Mouse (Mus musculus) liver, embryonic 11.5 days (tissue): ENCODE results near the gene Vmn1r167. TPM values are rescaled to one million over a fixed set of nuclear protein-coding genes. Genes with fewer than 3 reads are reported as not detected.
"Not testable (repeated sequence)": the region's sequence is repeated elsewhere in the genome, so short reads cannot be mapped to it uniquely, and the experiment has no call there.

Experiments
- ATAC-seq: fragments of 200-750 bp; cut with Nextera tagmentation; replicated peaks from 2 replicates; pipeline ENCODE4 v1.8.0; 2017; ENCODE audit warnings: moderate number of reproducible peaks, mild to moderate bottlenecking, moderate TSS enrichment, moderate library complexity; ENCODE audit not compliant: low FRiP score
- DNase-seq: peaks from one replicate; pipeline ENCODE4 v3.0.0-alpha.2; 2017; ENCODE audit warnings: low spot score
- H3K27ac ChIP-seq: fragments of 300-500 bp; sonication (generic); 2 replicates; pipeline ENCODE4 v1.5.1; 2014; ENCODE audit warnings: mild to moderate bottlenecking, low read depth, low read length, control low read depth
- H3K27me3 ChIP-seq: fragments of 300-500 bp; sonication (generic); replicated peaks from 2 replicates; pipeline ENCODE4 v1.6.1; 2014; ENCODE audit warnings: low read length, mixed read lengths; ENCODE audit not compliant: control insufficient read depth, insufficient read depth
- H3K36me3 ChIP-seq: fragments of 300-500 bp; sonication (generic); 2 replicates; pipeline ENCODE4 v1.6.1; 2014; ENCODE audit warnings: mild to moderate bottlenecking, low read length, moderate library complexity, mixed read lengths; ENCODE audit not compliant: control insufficient read depth, insufficient read depth
- H3K4me1 ChIP-seq: fragments of 300-500 bp; sonication (generic); replicated peaks from 2 replicates; pipeline ENCODE4 v1.6.1; 2014; ENCODE audit warnings: low read length, mixed read lengths; ENCODE audit not compliant: control insufficient read depth, insufficient read depth
- H3K4me2 ChIP-seq: fragments of 300-500 bp; sonication (generic); 2 replicates; pipeline ENCODE4 v1.6.1; 2014; ENCODE audit warnings: mild to moderate bottlenecking, control low read depth, moderate library complexity
- H3K4me3 ChIP-seq: fragments of 300-500 bp; sonication (generic); 2 replicates; pipeline ENCODE4 v1.5.1; 2014; ENCODE audit warnings: low read depth, low read length, control low read depth
- H3K9ac ChIP-seq: fragments of 300-500 bp; sonication (generic); 2 replicates; pipeline ENCODE4 v1.6.1; 2014; ENCODE audit warnings: low read depth, low read length, control low read depth
- H3K9me3 ChIP-seq: fragments of 300-500 bp; sonication (generic); 2 replicates; pipeline ENCODE4 v1.6.1; 2016; ENCODE audit warnings: low read length, inconsistent platforms, mixed read lengths; ENCODE audit not compliant: control insufficient read depth
- WGBS: fragments of 180-500 bp; shearing (Covaris S2); extraction: QIAGEN DNeasy Blood & Tissue Kit; methylation state at CpG from one replicate; pipeline ENCODE4 v1.1.7; 2014; 5-methylcytosine and 5-hydroxymethylcytosine counted together
- polyA plus RNA-seq: library from polyadenylated mRNA; unstranded; fragments of >200 nt; fragmentation: Nextera tagmentation; extraction: Ambion mirVana; gene quantifications from 2 replicates; pipeline ENCODE4 v1.2.1, GENCODE M21; 2014

The Vmn1r167 gene
- polyA plus RNA-seq, result not detected in 2 replicates

GRCm38 (mm10) chr7:23507106-23507505 lies at the start of gene Vmn1r167:
TSS of gene Vmn1r167 (minus strand) at chr7:23507206.
- not testable (repeated sequence) for H3K4me1 ChIP-seq, H3K27me3 ChIP-seq, DNase-seq, ATAC-seq, H3K36me3 ChIP-seq, H3K9ac ChIP-seq, H3K4me3 ChIP-seq, H3K9me3 ChIP-seq, H3K4me2 ChIP-seq, H3K27ac ChIP-seq
- 79% methylated on average over 2 of the region's 2 CpGs for WGBS

- not testable (repeated sequence) for DNase-seq, H3K4me3 ChIP-seq, H3K27ac ChIP-seq, H3K9ac ChIP-seq, ATAC-seq, H3K4me1 ChIP-seq, H3K27me3 ChIP-seq, H3K9me3 ChIP-seq, H3K36me3 ChIP-seq, H3K4me2 ChIP-seq
- whole genome bisulfite sequencing, result no CpG with 5 or more reads among the region's 1 CpGs
These were observed 32.4 kb upstream of the Vmn1r167 start, which contains the start of gene Vmn1r168 for GRCm38 (mm10) chr7:23539432-23539831. TSS of gene Vmn1r168 (plus strand) at chr7:23539732.

GRCm38 (mm10) chr7:23472886-23473285 lies 34.1 kb downstream of the Vmn1r167 start:
- H3K4me1 ChIP-seq, H3K27ac ChIP-seq, H3K4me3 ChIP-seq, H3K9me3 ChIP-seq, ATAC-seq, H3K36me3 ChIP-seq, H3K9ac ChIP-seq, H3K27me3 ChIP-seq, DNase-seq, H3K4me2 ChIP-seq: not testable (repeated sequence)
- WGBS, result 53% methylated on average over 2 of the region's 2 CpGs

GRCm38 (mm10) chr7:23470832-23471231 lies 36.2 kb downstream of the Vmn1r167 start:
- H3K27ac ChIP-seq, H3K9ac ChIP-seq, H3K36me3 ChIP-seq, H3K4me3 ChIP-seq, H3K9me3 ChIP-seq, H3K4me1 ChIP-seq, H3K4me2 ChIP-seq, DNase-seq, H3K27me3 ChIP-seq, ATAC-seq: not testable (repeated sequence)
- WGBS, result 62% methylated on average over 3 of the region's 3 CpGs

GRCm38 (mm10) chr7:23470201-23470600 lies 36.8 kb downstream of the Vmn1r167 start:
- DNase-seq, H3K27me3 ChIP-seq, H3K27ac ChIP-seq, H3K4me1 ChIP-seq, H3K9ac ChIP-seq, H3K9me3 ChIP-seq, H3K4me2 ChIP-seq, H3K36me3 ChIP-seq, ATAC-seq, H3K4me3 ChIP-seq: not testable (repeated sequence)
- 65% methylated on average over 3 of the region's 3 CpGs for WGBS

Other genes starting within 250 kb of the Vmn1r167 start
- not detected in 2 replicates for gene Gm6902, start 228.3 kb downstream of the Vmn1r167 start, polyA plus RNA-seq
- gene Nlrp4e, start 206.0 kb downstream of the Vmn1r167 start, polyA plus RNA-seq, result not detected in 2 replicates
- gene Nlrp5, start 121.3 kb downstream of the Vmn1r167 start, polyA plus RNA-seq, result not detected in 2 replicates
- not detected in 2 replicates for gene Vmn1r168, start 32.5 kb upstream of the Vmn1r167 start, polyA plus RNA-seq
- gene Vmn1r169, start 68.3 kb upstream of the Vmn1r167 start, polyA plus RNA-seq, result not detected in 2 replicates
- not detected in 2 replicates for gene Vmn1r170, start 99.0 kb upstream of the Vmn1r167 start, polyA plus RNA-seq
- not detected in 2 replicates for gene Vmn1r171, start 123.5 kb upstream of the Vmn1r167 start, polyA plus RNA-seq
- gene Vmn1r172, start 151.1 kb upstream of the Vmn1r167 start, polyA plus RNA-seq, result not detected in 2 replicates
- not detected in 2 replicates for gene Vmn1r173, start 193.5 kb upstream of the Vmn1r167 start, polyA plus RNA-seq
- not detected in 2 replicates for gene Vmn1r174, start 245.1 kb upstream of the Vmn1r167 start, polyA plus RNA-seq